Mouse (Mus musculus) CH12.LX (cell line): ENCODE data around the gene Olfr223. TPM values are rescaled to one million over a fixed set of nuclear protein-coding genes. Genes with fewer than 3 reads are reported as not detected.
A peak's percentile ranks its signal among the peaks of the same experiment; 100 is the strongest.

Source experiments
- DNase-seq: peaks from one replicate; pipeline ENCODE4 v3.0.0-alpha.2; 2013; ENCODE audit errors: extremely low read depth
- H3K27ac ChIP-seq: 2 replicates; pipeline ENCODE4 v1.5.1; 2012; ENCODE audit warnings: low read depth, mild to moderate bottlenecking, control low read depth, moderate library complexity; ENCODE audit not compliant: insufficient read depth
- H3K27me3 ChIP-seq: replicated peaks from 2 replicates; pipeline ENCODE3; 2012; ENCODE audit warnings: inconsistent platforms
- H3K36me3 ChIP-seq, 2 experiments: replicated peaks in 1 of 2; 2 replicates each; pipeline versions ENCODE3 to v1.6.1; 2012; ENCODE audit warnings: inconsistent platforms in 1 of 2, low read length in 1 of 2, mild to moderate bottlenecking in 1 of 2, mixed read lengths in 1 of 2, moderate library complexity in 1 of 2; ENCODE audit not compliant: control insufficient read depth in 1 of 2, insufficient read depth in 1 of 2
- H3K4me1 ChIP-seq, 2 experiments: 2 replicates each; pipeline ENCODE4 v1.6.1; 2012; ENCODE audit warnings: inconsistent platforms in 1 of 2, moderate library complexity in 1 of 2; ENCODE audit not compliant: insufficient read depth in 2 of 2, control insufficient read depth in 1 of 2
- H3K4me2 ChIP-seq: 2 replicates; pipeline ENCODE4 v1.6.1; 2012; ENCODE audit warnings: low read depth, mild to moderate bottlenecking, control low read depth; ENCODE audit not compliant: poor library complexity, insufficient read depth, severe bottlenecking
- H3K4me3 ChIP-seq, 3 experiments: fragments of 150-350 bp in 1 of 3; sonication (generic) in 1 of 3; replicated peaks in 1 of 3; 2 replicates each; pipeline versions ENCODE3 to v1.5.1; 2011 to 2012; ENCODE audit warnings: low read depth in 2 of 3, low read length in 2 of 3, mild to moderate bottlenecking in 2 of 3, moderate library complexity in 2 of 3, control low read depth in 1 of 3, improper control_type of control experiment in 1 of 3, inconsistent platforms in 1 of 3, mixed read lengths in 1 of 3; ENCODE audit not compliant: poor library complexity in 1 of 3
- H3K79me2 ChIP-seq: replicated peaks from 2 replicates; pipeline ENCODE4 v1.6.1; 2012; ENCODE audit warnings: mild to moderate bottlenecking, moderate library complexity; ENCODE audit not compliant: control insufficient read depth, poor library complexity, insufficient read depth, severe bottlenecking; ENCODE audit errors: extremely low read depth
- H3K9ac ChIP-seq: 2 replicates; pipeline ENCODE4 v1.6.1; 2012; ENCODE audit warnings: low read depth, mild to moderate bottlenecking, control low read depth, moderate library complexity; ENCODE audit not compliant: insufficient read depth
- H3K9me3 ChIP-seq: replicated peaks from 2 replicates; pipeline ENCODE3; 2012; ENCODE audit warnings: low read length, inconsistent platforms, mixed read lengths
- BHLHE40 ChIP-seq: IDR thresholded peaks from 2 replicates; pipeline ENCODE4 v1.6.1; 2011; ENCODE audit warnings: mild to moderate bottlenecking, low read depth, low read length, improper control_type of control experiment
- CTCF ChIP-seq, 2 experiments: IDR thresholded peaks in 1 of 2; conservative IDR thresholded peaks in 1 of 2; 2 replicates each; pipeline ENCODE4 v1.5.1; 2011 to 2012; ENCODE audit warnings: low read depth in 2 of 2, low read length in 2 of 2, improper control_type of control experiment in 1 of 2, inconsistent platforms in 1 of 2, mild to moderate bottlenecking in 1 of 2, moderate library complexity in 1 of 2
- E2F4 ChIP-seq: IDR thresholded peaks from 2 replicates; pipeline ENCODE4 v1.6.1; 2011; ENCODE audit warnings: low read depth, low read length, improper control_type of control experiment; ENCODE audit not compliant: insufficient replicate concordance
- ELF1 ChIP-seq: IDR thresholded peaks from 2 replicates; pipeline ENCODE4 v1.6.1; 2014; ENCODE audit warnings: low read depth, mild to moderate bottlenecking, inconsistent platforms, low read length, improper control_type of control experiment
- GABPA ChIP-seq: IDR thresholded peaks from 2 replicates; pipeline ENCODE4 v1.6.1; 2012; ENCODE audit warnings: low read depth, low read length, improper control_type of control experiment, inconsistent platforms; ENCODE audit not compliant: insufficient replicate concordance
- HCFC1 ChIP-seq: IDR thresholded peaks from 2 replicates; pipeline ENCODE4 v1.6.1; 2012; ENCODE audit warnings: low read depth, mild to moderate bottlenecking, inconsistent platforms, low read length, improper control_type of control experiment
- IRF4 ChIP-seq: IDR thresholded peaks from 2 replicates; pipeline ENCODE4 v1.6.1; 2014; ENCODE audit warnings: low read depth, mild to moderate bottlenecking, inconsistent platforms, low read length, improper control_type of control experiment
- JUND ChIP-seq: conservative IDR thresholded peaks from 2 replicates; pipeline ENCODE4 v1.6.1; 2011; ENCODE audit warnings: low read depth, low read length, improper control_type of control experiment
- MAX ChIP-seq: IDR thresholded peaks from 2 replicates; pipeline ENCODE4 v1.6.1; 2011; ENCODE audit warnings: low read length, improper control_type of control experiment
- MAZ ChIP-seq: IDR thresholded peaks from 2 replicates; pipeline ENCODE4 v1.6.1; 2012; ENCODE audit warnings: low read depth, mild to moderate bottlenecking, inconsistent platforms, low read length, improper control_type of control experiment, moderate library complexity
- MEF2A ChIP-seq: IDR thresholded peaks from 2 replicates; pipeline ENCODE4 v1.6.1; 2014; ENCODE audit warnings: low read depth, mild to moderate bottlenecking, inconsistent platforms, low read length, improper control_type of control experiment, borderline replicate concordance
- MXI1 ChIP-seq: IDR thresholded peaks from 2 replicates; pipeline ENCODE4 v1.6.1; 2011; ENCODE audit warnings: mild to moderate bottlenecking, low read depth, low read length, improper control_type of control experiment
- MYC ChIP-seq: IDR thresholded peaks from 2 replicates; pipeline ENCODE4 v1.6.1; 2011; ENCODE audit warnings: low read depth, mild to moderate bottlenecking, improper control_type of control experiment, low read length
- NELFE ChIP-seq: IDR thresholded peaks from 2 replicates; pipeline ENCODE4 v1.6.1; 2011; ENCODE audit warnings: low read depth, low read length, improper control_type of control experiment
- NRF1 ChIP-seq: IDR thresholded peaks from 2 replicates; pipeline ENCODE4 v1.6.1; 2014; ENCODE audit warnings: low read depth, mild to moderate bottlenecking, inconsistent platforms, low read length, improper control_type of control experiment, moderate library complexity
- PAX5 ChIP-seq: IDR thresholded peaks from 2 replicates; pipeline ENCODE4 v1.6.1; 2012; ENCODE audit warnings: low read length, inconsistent platforms, mixed read lengths
- POLR2AphosphoS2 ChIP-seq: IDR thresholded peaks from 2 replicates; pipeline ENCODE4 v1.6.1; 2011; ENCODE audit warnings: low read depth, low read length, improper control_type of control experiment
- RAD21 ChIP-seq: IDR thresholded peaks from 2 replicates; pipeline ENCODE4 v1.6.1; 2011; ENCODE audit warnings: low read depth, mild to moderate bottlenecking, low read length, improper control_type of control experiment, moderate library complexity
- RCOR1 ChIP-seq: conservative IDR thresholded peaks from 2 replicates; pipeline ENCODE4 v1.6.1; 2012; ENCODE audit warnings: low read depth, mild to moderate bottlenecking, inconsistent platforms, low read length, improper control_type of control experiment
- SIN3A ChIP-seq: IDR thresholded peaks from 2 replicates; pipeline ENCODE4 v1.6.1; 2012; ENCODE audit warnings: low read length, improper control_type of control experiment, inconsistent platforms
- SMC3 ChIP-seq: IDR thresholded peaks from 2 replicates; pipeline ENCODE4 v1.6.1; 2011; ENCODE audit warnings: low read depth, low read length, improper control_type of control experiment
- TBP ChIP-seq: conservative IDR thresholded peaks from 2 replicates; pipeline ENCODE4 v1.6.1; 2011; ENCODE audit warnings: low read depth, low read length, improper control_type of control experiment
- TCF12 ChIP-seq: IDR thresholded peaks from 2 replicates; pipeline ENCODE4 v1.6.1; 2014; ENCODE audit warnings: low read depth, mild to moderate bottlenecking, inconsistent platforms, low read length, improper control_type of control experiment
- UBTF ChIP-seq: IDR thresholded peaks from 2 replicates; pipeline ENCODE4 v1.6.1; 2012; ENCODE audit warnings: low read depth, mild to moderate bottlenecking, inconsistent platforms, low read length, improper control_type of control experiment, moderate library complexity
- USF2 ChIP-seq: conservative IDR thresholded peaks from 2 replicates; pipeline ENCODE4 v1.6.1; 2011; ENCODE audit warnings: low read depth, low read length, improper control_type of control experiment
- dilution Hi-C: fragments of 300-500 bp; cut with MboI; formaldehyde crosslinking; loops from 2 replicates; pipeline ENCODE4 v1.14.3; 2020; ENCODE audit warnings: low sequenced_read_pairs; ENCODE audit not compliant: extremely low pct_unique_long_range_greater_than_20kb, extremely low pct_ligation_motif_present
- in situ Hi-C: fragments of 300-500 bp; cut with MboI; formaldehyde crosslinking; loops from 3 replicates; pipeline ENCODE4 v1.14.3; 2019; ENCODE audit warnings: low sequenced_read_pairs, low pct_ligation_motif_present, low pct_unique_long_range_greater_than_20kb, mixed read lengths
- polyA plus RNA-seq: library from polyadenylated mRNA; unstranded; fragments of >175 nt; gene quantifications from 2 replicates; pipeline ENCODE4 v1.2.1, GENCODE M21; 2012; ENCODE audit warnings: low read depth; ENCODE audit not compliant: insufficient read length
- total RNA-seq, 2 experiments: library from RNA; depleted of rRNA; stranded (reverse); fragments of 300-350 nt in 1 of 2; fragments of >200 nt in 1 of 2; gene quantifications; 2 replicates each; pipeline ENCODE4 v1.2.3; 2012 to 2014

The Olfr223 gene
- total and polyA plus RNA-seq, 3 experiments, result not detected

DNA sequence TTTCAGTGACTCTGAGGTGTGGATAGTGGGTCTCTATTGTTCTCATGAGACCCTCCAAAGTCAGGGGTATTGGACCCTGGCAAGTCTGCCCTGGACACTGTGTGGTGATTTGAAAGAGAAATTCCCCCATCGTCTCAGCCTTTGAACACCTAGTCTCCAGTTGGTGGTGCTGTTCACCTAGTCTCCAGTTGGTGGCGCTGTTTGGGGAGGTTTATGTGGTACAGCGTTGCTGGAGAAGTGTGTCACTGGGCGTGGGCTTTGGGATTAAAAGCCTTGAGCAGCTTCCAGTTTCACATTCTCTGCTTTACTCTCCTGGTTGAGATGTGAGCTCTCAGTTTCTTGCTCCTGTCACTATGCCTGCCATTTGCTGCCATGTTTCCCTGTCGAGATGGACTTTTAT, 39.9 kb upstream of the Olfr223 start:
- Histone ChIP-seq H3K27ac (no peak overlapping the region), H3K9me3 (no peaks in the 10 kb centered on the region), H3K36me3 (no peaks in the 10 kb centered on the region), H3K27me3 (peaks cover 11% of the 10 kb centered on the region), H3K4me1 (peaks cover 4 to 24% of the 10 kb centered on the region in 2 experiments), H3K79me2 (no peaks in the 10 kb centered on the region), H3K9ac (no peak overlapping the region), H3K4me2 (peak overlapping the region; percentile 26), H3K4me3 (peak overlapping the region in 2 of 3 experiments; percentile 4 to 21)
- TF ChIP-seq MAZ, result 0 out of 2 replicates have a peak, but pooled peaks have one; percentile 29
- TF ChIP-seq RCOR1, result no peak
- TF ChIP-seq HCFC1, result 0 out of 2 replicates have a peak, but pooled peaks have one; percentile 23
- TF ChIP-seq RAD21, result peak; percentile 66
- peak; percentile 57; the same call in 1 of the 2 replicates for TF ChIP-seq MEF2A
- peak; percentile 19; the same call in 1 of the 2 replicates for TF ChIP-seq BHLHE40
- TF ChIP-seq SMC3, result peak; percentile 77
- peak; percentile 31; the same call in 1 of the 2 replicates for TF ChIP-seq JUND
- no peak for TF ChIP-seq POLR2AphosphoS2
- TF ChIP-seq TCF12, result peak; percentile 43; the same call in 1 of the 2 replicates
- no peak for TF ChIP-seq USF2
- TF ChIP-seq IRF4, result peak; percentile 57; the same call in 1 of the 2 replicates
- TF ChIP-seq CTCF (conservative IDR thresholded peaks at IDR 0.05 in 1 of 2, IDR thresholded peaks at IDR 0.05 in 1 of 2; ENCODE audit: low read depth in 2 of 2, low read length in 2 of 2), result peak; percentile 94 to 98
- no peak for TF ChIP-seq MXI1
- TF ChIP-seq ELF1, result 0 out of 2 replicates have a peak, but pooled peaks have one; percentile 22
- peak; percentile 60; the same call in 1 of the 2 replicates for TF ChIP-seq TBP
- peak; percentile 60; the same call in 1 of the 2 replicates for TF ChIP-seq NELFE
- TF ChIP-seq MAX, result peak; percentile 20; the same call in 1 of the 2 replicates
- peak; percentile 47; the same call in 1 of the 2 replicates for TF ChIP-seq MYC
- TF ChIP-seq GABPA, result no peak
- dilution Hi-C loops, result no loop called here
- in situ Hi-C loops, result loop anchor here (5.0 kb wide), 1 partner anchor 99 kb away; no protein-coding TSS in a partner anchor
- DNase-seq, result peak; percentile 82

DNA sequence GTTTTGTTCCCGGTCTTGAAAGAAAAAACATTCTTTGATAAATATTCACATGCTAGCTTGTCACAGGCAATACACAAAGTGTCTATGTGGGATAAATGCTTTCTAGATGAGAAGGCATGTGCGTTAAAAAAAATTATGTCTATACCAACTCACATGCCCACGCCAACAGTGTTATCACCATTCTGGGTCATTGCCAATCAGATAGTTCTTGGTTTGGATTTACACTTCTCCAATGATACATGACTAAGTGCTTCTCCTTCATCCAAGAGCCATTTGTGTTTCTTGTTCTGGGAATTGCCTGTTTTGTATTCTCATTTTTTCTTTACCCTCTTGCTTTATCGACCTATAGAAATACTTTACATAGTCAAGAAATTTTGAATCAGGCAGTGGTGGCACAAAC, 38.9 kb upstream of the Olfr223 start:
- TF ChIP-seq TBP (no peak), MYC (no peak), E2F4 (no peak), MEF2A (no peak), RCOR1 (no peak), NRF1 (no peak), BHLHE40 (no peak), PAX5 (no peak), UBTF (no peak), SIN3A (no peak)
- in situ Hi-C loops, result loop anchor here (5.0 kb wide), 1 partner anchor 100 kb away; no protein-coding TSS in a partner anchor
- Histone ChIP-seq H3K4me2 (no peak overlapping the region), H3K27ac (no peak overlapping the region), H3K79me2 (no peaks in the 10 kb centered on the region), H3K9me3 (no peaks in the 10 kb centered on the region), H3K36me3 (no peaks in the 10 kb centered on the region), H3K4me1 (peaks cover 2 to 13% of the 10 kb centered on the region in 2 experiments), H3K27me3 (peaks cover 11% of the 10 kb centered on the region), H3K9ac (no peak overlapping the region), H3K4me3 (no peak overlapping the region)
- dilution Hi-C loops, result no loop called here
- DNase-seq, result no peak
